Mouse (Mus musculus) testis, adult 2 months (tissue): Measurements from ENCODE around the gene Rfx5.

Source experiments
- CTCF ChIP-seq: fragments of 200-500 bp; IDR thresholded peaks from 2 replicates; pipeline ENCODE4 v1.5.1; 2012; ENCODE audit warnings: low read depth, mild to moderate bottlenecking, inconsistent platforms, low read length, moderate library complexity; ENCODE audit not compliant: control insufficient read depth, insufficient read depth, insufficient replicate concordance
- POLR2A ChIP-seq: fragments of 200-500 bp; IDR thresholded peaks from 2 replicates; pipeline ENCODE4 v1.6.1; 2012; ENCODE audit warnings: low read depth, mild to moderate bottlenecking, inconsistent platforms, low read length, moderate library complexity; ENCODE audit not compliant: control insufficient read depth

DNA sequence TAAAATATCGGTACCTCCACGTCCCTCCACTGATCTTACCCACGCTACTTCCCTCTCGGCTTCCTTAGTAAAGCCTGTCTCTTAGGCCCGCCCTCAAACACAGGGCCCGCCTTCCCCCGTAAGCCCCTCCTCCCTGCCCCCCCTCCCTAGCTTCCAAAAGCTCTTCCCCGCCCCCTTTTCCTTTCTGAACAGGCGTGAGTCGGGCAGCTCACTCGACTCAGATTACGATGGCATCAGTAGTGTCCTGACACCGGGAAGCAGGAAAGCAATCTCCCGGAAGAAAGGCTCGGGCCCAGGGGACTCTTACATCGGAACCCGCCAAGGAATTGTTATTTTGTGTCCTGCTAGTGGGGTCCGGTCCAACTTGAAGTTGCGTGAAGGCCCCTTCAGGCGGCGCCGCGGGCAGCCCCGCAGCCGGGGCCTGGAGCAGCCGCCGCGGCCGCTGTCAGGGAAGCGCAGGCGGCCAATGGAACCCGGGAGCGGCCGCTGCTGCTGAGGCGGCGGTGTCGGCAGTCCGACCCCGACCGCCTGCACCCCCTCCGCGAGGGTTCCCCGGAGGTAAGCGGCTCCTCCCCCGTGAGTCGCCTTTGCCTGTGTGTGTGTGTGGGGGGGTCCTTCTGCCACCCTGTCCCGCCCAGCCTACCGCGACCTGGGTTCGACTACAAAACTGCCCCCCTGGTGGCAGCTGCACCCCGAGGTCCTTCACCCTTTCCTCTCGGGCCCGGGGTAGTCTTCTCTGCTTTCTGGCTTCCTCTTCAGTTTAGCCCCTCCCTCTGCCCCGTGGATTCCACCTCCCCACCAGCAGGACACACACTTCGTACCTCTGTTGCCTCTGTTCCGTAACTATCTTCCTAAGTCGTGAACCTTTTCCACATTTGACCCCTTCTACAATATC is 20.9 kb downstream of the Rfx5 start, which contains the start of gene Pi4kb:
- no peak for TF ChIP-seq CTCF
- peak; percentile 59; the same call in 1 of the 2 replicates for TF ChIP-seq POLR2A
